ENCODE assay signal across 15 mouse cellular contexts in genomic region chr15:70012792-70013191, GRCm38 (mm10).
DNase-seq lines count a peak whose midpoint lies in the region.
"Had no signal": no experiment of that assay in that cellular context is flagged by ENCODE, and none has a peak within 500 bp of the region (broad histone marks: within the 10 kb centered on the region; RNA-seq: fewer than 3 reads in every experiment).

No protein-coding gene starts in this region.

- DNase-seq in left cerebral cortex, adult 11 months (ENCODE audit: low spot score), result peak; percentile 13
- DNase-seq in left cerebral cortex, postnatal 4 days, result no peak
- DNase-seq in left cerebral cortex, postnatal 14 days (ENCODE audit: low spot score in 2 of 2), result peak; percentile 6 to 30
- no peak for DNase-seq in left cerebral cortex, adult 18-20 months (ENCODE audit: low spot score in 2 of 2)
- DNase-seq in brain, embryonic 18.5 days (ENCODE audit: low read depth, low spot score), result peak; percentile 46
- DNase-seq in telencephalon, adult 2 months (ENCODE audit: low read depth, low spot score), result peak; percentile 84
- DNase-seq in liver, result no peak
- DNase-seq: adrenal gland, adult 2 months; adrenal gland, postnatal 14 days; cerebellum, adult 18-20 months; cerebellum, adult 9-10 months; cerebellum, postnatal 14 days; gastrocnemius, postnatal 25 days; heart, adult 2 months; heart, postnatal 14 days had no signal

- intact Hi-C loops in left cerebral cortex, postnatal 4 days (cut with DNase I), result no loop called here
- intact Hi-C loops in left cerebral cortex, postnatal 14 days (cut with DNase I), result no loop called here

Comparison
In these comparisons a context has a peak if more than half of its experiments do, and no peak if none do; other contexts are left out.
1. DNase-seq: peak in left cerebral cortex, adult 11 months (single experiment), left cerebral cortex, postnatal 14 days (2 of 2), brain, embryonic 18.5 days (single experiment) and telencephalon, adult 2 months (single experiment); none in left cerebral cortex, postnatal 4 days (single experiment), left cerebral cortex, adult 18-20 months (0 of 2) and liver (single experiment).